Mouse (Mus musculus): ENCODE data around the gene Atg2a.

DNA sequence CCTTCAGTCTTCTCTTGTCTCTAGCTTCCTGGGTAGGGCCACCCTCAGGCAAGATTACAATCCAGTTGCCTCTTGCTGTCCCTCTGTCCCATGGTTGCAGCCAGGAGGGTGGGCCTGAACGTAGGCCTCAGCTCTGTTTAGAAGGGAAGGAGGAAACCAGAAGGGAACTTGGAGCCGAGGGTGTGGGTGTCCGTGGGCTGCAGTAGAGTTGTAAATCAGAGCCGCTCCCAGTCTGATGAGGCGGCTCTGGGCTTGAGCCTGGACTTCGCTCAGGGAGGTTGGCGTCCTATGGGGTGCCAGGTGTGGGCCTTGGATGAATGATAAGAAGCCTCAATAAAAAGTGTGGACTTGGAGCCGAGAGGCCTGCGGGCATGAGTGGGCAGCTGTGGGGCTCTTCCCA, 22.7 kb downstream of the Atg2a start:
- TF ChIP-seq CTCF (IDR thresholded peaks at IDR 0.05; ENCODE audit: extremely low read depth, insufficient read depth, insufficient read length, insufficient replicate concordance) (no peak), POLR2A (IDR thresholded peaks at IDR 0.05; ENCODE audit: low read depth, low read length) (no peak)

All from spleen, adult 2 months (tissue).